In genomic region chr7:4863041-4863440, GRCm38 (mm10) we compare ENCODE assay signal across 10 mouse cellular contexts. TPM values are rescaled to one million over a fixed set of nuclear protein-coding genes. Genes with fewer than 3 reads are reported as not detected.
A peak's percentile ranks its signal among the peaks of the same experiment; 100 is the strongest.
DNase-seq lines count a peak whose midpoint lies in the region; ATAC-seq lines count a peak whose summit lies in the region.
"Had no signal": no experiment of that assay in that cellular context is flagged by ENCODE, and none has a peak within 500 bp of the region (broad histone marks: within the 10 kb centered on the region; RNA-seq: fewer than 3 reads in every experiment).

No protein-coding gene starts in this region.

- H3K4me1 ChIP-seq in hindbrain, embryonic 14.5 days (replicated peaks; ENCODE audit: control insufficient read depth, insufficient read depth, low read length): peaks cover 5% of the 10 kb centered on the region

- H3K4me2 ChIP-seq in hindbrain, embryonic 14.5 days (replicated peaks): no peak overlapping the region
- H3K4me2 ChIP-seq: neural tube, embryonic 13.5 days had no signal

- H3K36me3 ChIP-seq in hindbrain, embryonic 14.5 days (replicated peaks; ENCODE audit: control insufficient read depth, insufficient read depth): no peaks in the 10 kb centered on the region
- H3K36me3 ChIP-seq: neural tube, embryonic 13.5 days had no signal

- no peak overlapping the region for H3K4me3 ChIP-seq in hindbrain, embryonic 14.5 days (replicated peaks; ENCODE audit: low read length)
- H3K4me3 ChIP-seq: neural tube, embryonic 13.5 days had no signal

- no peak for ATAC-seq in hindbrain, embryonic 14.5 days (ENCODE audit: low FRiP score)
- ATAC-seq in megakaryocyte-erythroid progenitor cell, adult 5-6 weeks (replicated peaks; ENCODE audit: low FRiP score, low TSS enrichment, poor library complexity, severe bottlenecking): no peak
- ATAC-seq: Patski had no signal

- no peak overlapping the region for H3K27ac ChIP-seq in hindbrain, embryonic 14.5 days
- H3K27ac ChIP-seq: neural tube, embryonic 13.5 days had no signal

- H3K9me3 ChIP-seq in hindbrain, embryonic 14.5 days (ENCODE audit: control insufficient read depth, low read length): 0 out of 2 replicates have a peak, but pooled peaks cover 6% of the 10 kb centered on the region
- H3K9me3 ChIP-seq: neural tube, embryonic 13.5 days had no signal

- H3K9ac ChIP-seq in hindbrain, embryonic 14.5 days: no peak overlapping the region
- H3K9ac ChIP-seq: neural tube, embryonic 13.5 days had no signal

- 70% methylated on average over 1 of the region's 1 CpGs for WGBS in hindbrain, embryonic 14.5 days

- peak; percentile 85 for DNase-seq in ovary, adult 18-20 months (ENCODE audit: low spot score)
- no peak for DNase-seq in ovary, postnatal 10 days (ENCODE audit: low spot score)
- peak; percentile 50 to 55 for DNase-seq in cerebellum, postnatal 36 days
- DNase-seq in heart, postnatal 4 days: peak; percentile 69
- peak; percentile 78 for DNase-seq in skeletal muscle tissue, adult 2 months (ENCODE audit: low read depth, low spot score)
- DNase-seq in hindbrain, embryonic 14.5 days (ENCODE audit: low spot score): no peak
- no peak for DNase-seq in layer of hippocampus, postnatal 14 days (ENCODE audit: low spot score in 2 of 2)

- no peaks in the 10 kb centered on the region for H3K27me3 ChIP-seq in hindbrain, embryonic 14.5 days (ENCODE audit: control insufficient read depth, insufficient read depth, low read length)
- H3K27me3 ChIP-seq: neural tube, embryonic 13.5 days; Patski had no signal

RNA-seq across cellular contexts. Expression of gene Isoc2b, which starts 7.0 kb away (rescaled TPM):
- total RNA-seq in heart, postnatal 4 days (2021): 1 to 10 TPM; 1.6 to 2.3 TPM
- 2.8 and 3.7 TPM in 2 replicates for polyA plus RNA-seq in hindbrain, embryonic 14.5 days (2014; fragmentation: Nextera tagmentation; extraction: Ambion mirVana)
- 1.8 and 12.5 TPM in 2 replicates for total RNA-seq in megakaryocyte-erythroid progenitor cell, adult 5-6 weeks (2014; fragmentation: Nextera tagmentation)
- 13.3 and 86.2 TPM in 2 replicates for total RNA-seq in megakaryocyte-erythroid progenitor cell, adult 5-6 weeks (2017)
- 1 to 10 TPM; 3.2 to 5.5 TPM for total RNA-seq in layer of hippocampus, postnatal 14 days (2021)

RNA-seq across cellular contexts. Expression of gene Isoc2a, which starts 13.9 kb away (rescaled TPM):
- total RNA-seq in heart, postnatal 4 days (2021): 10 to 100 TPM; 14.7 to 15.5 TPM
- 0.47 and 0.82 TPM in 2 replicates for polyA plus RNA-seq in hindbrain, embryonic 14.5 days (2014; fragmentation: Nextera tagmentation; extraction: Ambion mirVana)
- total RNA-seq in megakaryocyte-erythroid progenitor cell, adult 5-6 weeks (2014; fragmentation: Nextera tagmentation): 7.9 and 9.6 TPM in 2 replicates
- 7.4 and 13.2 TPM in 2 replicates for total RNA-seq in megakaryocyte-erythroid progenitor cell, adult 5-6 weeks (2017)
- 1 to 10 TPM; 8.9 to 9.8 TPM for total RNA-seq in layer of hippocampus, postnatal 14 days (2021)

RNA-seq across cellular contexts. Expression of gene Shisa7, which starts 18.5 kb away (rescaled TPM):
- total RNA-seq in heart, postnatal 4 days (2021): under 1 TPM in 1 of 2 experiments, not detected in 1; 0.20 TPM
- polyA plus RNA-seq in hindbrain, embryonic 14.5 days (2014; fragmentation: Nextera tagmentation; extraction: Ambion mirVana): 13.1 and 15.6 TPM in 2 replicates
- total RNA-seq in megakaryocyte-erythroid progenitor cell, adult 5-6 weeks (2014; fragmentation: Nextera tagmentation): 0.31 TPM in 1 of 2 replicates, not detected in the other
- not detected in 2 replicates for total RNA-seq in megakaryocyte-erythroid progenitor cell, adult 5-6 weeks (2017)
- 100 to 1,000 TPM; 134 to 137 TPM for total RNA-seq in layer of hippocampus, postnatal 14 days (2021)

RNA-seq across cellular contexts. Expression of gene Gm36210, which starts 43.3 kb away (rescaled TPM):
- total RNA-seq in heart, postnatal 4 days (2021): not detected
- polyA plus RNA-seq in hindbrain, embryonic 14.5 days (2014; fragmentation: Nextera tagmentation; extraction: Ambion mirVana): 0.25 and 0.43 TPM in 2 replicates
- total RNA-seq in megakaryocyte-erythroid progenitor cell, adult 5-6 weeks (2014; fragmentation: Nextera tagmentation): not detected in 2 replicates
- not detected in 2 replicates for total RNA-seq in megakaryocyte-erythroid progenitor cell, adult 5-6 weeks (2017)
- total RNA-seq in layer of hippocampus, postnatal 14 days (2021): under 1 TPM; 0.41 to 0.44 TPM
- polyA plus RNA-seq: Patski had no signal

RNA-seq across cellular contexts. Expression of gene Ube2s, which starts 50.7 kb away (rescaled TPM):
- 100 to 1,000 TPM; 281 to 285 TPM for total RNA-seq in heart, postnatal 4 days (2021)
- 285 and 293 TPM in 2 replicates for polyA plus RNA-seq in hindbrain, embryonic 14.5 days (2014; fragmentation: Nextera tagmentation; extraction: Ambion mirVana)
- 291 and 381 TPM in 2 replicates for total RNA-seq in megakaryocyte-erythroid progenitor cell, adult 5-6 weeks (2014; fragmentation: Nextera tagmentation)
- total RNA-seq in megakaryocyte-erythroid progenitor cell, adult 5-6 weeks (2017): 146 and 204 TPM in 2 replicates
- 100 to 1,000 TPM; 103 to 123 TPM for total RNA-seq in layer of hippocampus, postnatal 14 days (2021)

Comparison
In these comparisons a context has a peak if more than half of its experiments do, and no peak if none do; other contexts are left out.
1. DNase-seq: peak in ovary, adult 18-20 months (single experiment), cerebellum, postnatal 36 days (2 of 2), heart, postnatal 4 days (single experiment) and skeletal muscle tissue, adult 2 months (single experiment); none in ovary, postnatal 10 days (single experiment), hindbrain, embryonic 14.5 days (single experiment) and layer of hippocampus, postnatal 14 days (0 of 2).
2. RNA of gene Shisa7, which starts 18.5 kb away (total RNA-seq): 134 to 137 TPM in layer of hippocampus, postnatal 14 days; 0.31 TPM in megakaryocyte-erythroid progenitor cell, adult 5-6 weeks and 0.20 TPM in heart, postnatal 4 days; every median in the first group is over 100 times any median in the second.